Mouse (Mus musculus) bone marrow, adult 2 months (tissue): ENCODE measurements at regions not wholly inside any gene's neighbourhood (a gene's known extent, or its start where the extent isn't known, plus 50 kb on each side); places are given as distances from the start of the nearest gene placed in this dataset.

ENCODE experiments used
- CTCF ChIP-seq: fragments of 200-500 bp; IDR thresholded peaks from 2 replicates; pipeline ENCODE4 v1.5.1; 2011; ENCODE audit warnings: low read length, control low read depth; ENCODE audit not compliant: control insufficient read depth, insufficient read depth
- POLR2A ChIP-seq: fragments of 200-500 bp; IDR thresholded peaks from 2 replicates; pipeline ENCODE4 v1.6.1; 2011; ENCODE audit warnings: low read depth, mild to moderate bottlenecking, control low read depth, low read length, borderline replicate concordance; ENCODE audit not compliant: control insufficient read depth

DNA sequence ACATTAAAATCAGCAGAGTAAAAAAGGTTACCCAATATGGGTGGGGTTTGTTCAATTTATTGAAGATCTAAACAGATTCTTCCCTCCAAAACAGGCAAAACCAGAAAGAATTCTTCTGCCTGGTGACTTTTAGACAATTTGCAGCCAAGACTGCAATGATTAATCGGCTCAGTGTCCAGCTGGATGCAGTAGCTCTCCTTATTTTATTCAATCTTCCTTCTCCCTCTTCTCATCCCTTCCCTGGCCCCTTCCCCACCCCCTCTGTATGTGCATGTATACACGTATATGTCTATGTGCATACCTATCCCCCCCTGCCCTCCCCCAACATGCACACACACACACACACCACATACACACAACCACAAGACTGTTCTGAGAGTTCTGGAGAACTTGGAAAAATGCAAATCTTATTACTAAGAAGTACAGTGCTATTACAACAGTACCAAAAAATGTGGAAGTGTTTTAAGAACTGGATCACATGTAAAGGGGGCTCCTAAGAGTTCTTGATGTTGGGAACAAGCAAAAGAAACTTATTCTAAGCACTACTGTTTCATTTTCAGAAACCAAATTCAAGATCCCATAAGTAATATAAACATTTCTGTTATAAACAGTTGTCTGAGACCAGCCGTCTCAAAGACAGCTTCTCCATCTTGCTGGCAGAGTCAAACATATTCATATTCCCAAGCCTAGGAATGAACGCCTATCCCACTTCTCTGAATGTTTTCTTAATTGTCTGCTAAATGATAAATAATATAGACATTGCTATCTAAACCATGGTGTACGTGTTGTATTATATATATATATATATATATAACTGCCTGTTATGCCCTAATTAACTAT is 229.5 kb downstream of the Mreg start:
- no peak for TF ChIP-seq CTCF
- no peak for TF ChIP-seq POLR2A
